Mouse (Mus musculus): Measurements from ENCODE around the gene Cdc27. TPM values are rescaled to one million over a fixed set of nuclear protein-coding genes. Genes with fewer than 3 reads are reported as not detected.
"Not testable (repeated sequence)": the region's sequence is repeated elsewhere in the genome, so short reads cannot be mapped to it uniquely, and the experiment has no call there.

The Cdc27 gene
- polyA plus RNA-seq, 1 experiment from 2014 or later, result 54.4 TPM

GRCm38 (mm10) chr11:104566097-104566496 is 15.7 kb upstream of the Cdc27 start:
- Histone ChIP-seq H3K36me3 (replicated peaks) (no peaks in the 10 kb centered on the region), H3K4me1 (no peaks in the 10 kb centered on the region), H3K9me3 (no peaks in the 10 kb centered on the region; the same call in 1 of the 2 replicates), H3K4me3 (no peak overlapping the region), H3K27ac (no peak overlapping the region), H3K27me3 (ENCODE audit: poor library complexity, severe bottlenecking) (peaks cover 12% of the 10 kb centered on the region; the same call in 1 of the 2 replicates)
- 91% methylated on average over 6 of the region's 6 CpGs for WGBS
- DNase-seq (ENCODE audit: extremely low spot score, low spot score), result no peak

GRCm38 (mm10) chr11:104565172-104565571 is 14.8 kb upstream of the Cdc27 start:
- WGBS, result 87% methylated on average over 9 of the region's 9 CpGs
- no peaks in the 10 kb centered on the region; the same call in 1 of the 2 replicates for H3K9me3 ChIP-seq
- peaks cover 5% of the 10 kb centered on the region; the same call in 1 of the 2 replicates for H3K27me3 ChIP-seq (ENCODE audit: poor library complexity, severe bottlenecking)
- H3K4me1 ChIP-seq, result no peaks in the 10 kb centered on the region
- H3K27ac ChIP-seq, result no peak overlapping the region
- no peak overlapping the region for H3K4me3 ChIP-seq
- H3K36me3 ChIP-seq (replicated peaks), result no peaks in the 10 kb centered on the region
- no peak for DNase-seq (ENCODE audit: extremely low spot score, low spot score)

- WGBS, result 83% methylated on average over 1 of the region's 1 CpGs
- Histone ChIP-seq H3K36me3 (replicated peaks) (no peaks in the 10 kb centered on the region), H3K9me3 (no peaks in the 10 kb centered on the region), H3K27ac (no peak overlapping the region), H3K4me1 (peaks cover 11% of the 10 kb centered on the region), H3K27me3 (ENCODE audit: poor library complexity, severe bottlenecking) (no peaks in the 10 kb centered on the region), H3K4me3 (no peak overlapping the region)
- no peak for DNase-seq (ENCODE audit: extremely low spot score, low spot score)
Measured at GRCm38 (mm10) chr11:104563496-104563895, 13.1 kb upstream of the Cdc27 start.

GRCm38 (mm10) chr11:104560971-104561370 is 10.6 kb upstream of the Cdc27 start:
- H3K4me1 ChIP-seq, result peaks cover 13% of the 10 kb centered on the region
- no peaks in the 10 kb centered on the region for H3K36me3 ChIP-seq (replicated peaks)
- 69% methylated on average over 2 of the region's 2 CpGs for WGBS
- H3K4me3 ChIP-seq, result no peak overlapping the region
- H3K9me3 ChIP-seq, result no peaks in the 10 kb centered on the region
- DNase-seq (ENCODE audit: extremely low spot score, low spot score), result no peak
- H3K27ac ChIP-seq, result no peak overlapping the region
- no peaks in the 10 kb centered on the region for H3K27me3 ChIP-seq (ENCODE audit: poor library complexity, severe bottlenecking)

- Histone ChIP-seq H3K9me3 (no peaks in the 10 kb centered on the region), H3K4me1 (peaks cover 13% of the 10 kb centered on the region), H3K4me3 (no peak overlapping the region), H3K36me3 (replicated peaks) (no peaks in the 10 kb centered on the region), H3K27ac (no peak overlapping the region), H3K27me3 (ENCODE audit: poor library complexity, severe bottlenecking) (no peaks in the 10 kb centered on the region)
- 65% methylated on average over 4 of the region's 4 CpGs for WGBS
- DNase-seq (ENCODE audit: extremely low spot score, low spot score), result no peak
Measured at GRCm38 (mm10) chr11:104558651-104559403, 8.4 kb upstream of the Cdc27 start.

- H3K9me3 ChIP-seq, result no peaks in the 10 kb centered on the region
- 0 out of 2 replicates have a peak, but pooled peaks cover 5% of the 10 kb centered on the region for H3K27me3 ChIP-seq (ENCODE audit: poor library complexity, severe bottlenecking)
- H3K36me3 ChIP-seq (replicated peaks), result no peaks in the 10 kb centered on the region
- H3K4me3 ChIP-seq, result no peak overlapping the region
- H3K27ac ChIP-seq, result no peak overlapping the region
- DNase-seq (ENCODE audit: extremely low spot score, low spot score), result no peak
- WGBS, result 89% methylated on average over 4 of the region's 4 CpGs
- peaks cover 13% of the 10 kb centered on the region for H3K4me1 ChIP-seq
Measured at GRCm38 (mm10) chr11:104558065-104558464, 7.6 kb upstream of the Cdc27 start.

- H3K27ac ChIP-seq, result peak overlapping the region; percentile 99
- peaks cover 28% of the 10 kb centered on the region for H3K36me3 ChIP-seq (replicated peaks)
- H3K9me3 ChIP-seq, result no peaks in the 10 kb centered on the region
- peak overlapping the region; percentile 76 for H3K4me3 ChIP-seq
- DNase-seq (ENCODE audit: extremely low spot score, low spot score), result peak; percentile 30
- peaks cover 22% of the 10 kb centered on the region for H3K4me1 ChIP-seq
- H3K27me3 ChIP-seq (ENCODE audit: poor library complexity, severe bottlenecking), result 0 out of 2 replicates have a peak, but pooled peaks cover 5% of the 10 kb centered on the region
- under 1% methylated on average over 53 of the region's 53 CpGs for WGBS
Measured at GRCm38 (mm10) chr11:104549438-104550405, 698 bp downstream of the Cdc27 start.

- 99% methylated on average over 3 of the region's 3 CpGs for WGBS
- Histone ChIP-seq H3K9me3 (no peaks in the 10 kb centered on the region), H3K4me3 (no peak overlapping the region), H3K27me3 (ENCODE audit: poor library complexity, severe bottlenecking) (no peaks in the 10 kb centered on the region), H3K27ac (no peak overlapping the region), H3K36me3 (replicated peaks) (peaks cover 44% of the 10 kb centered on the region), H3K4me1 (peaks cover 22% of the 10 kb centered on the region)
- DNase-seq (ENCODE audit: extremely low spot score, low spot score), result no peak
Measured at GRCm38 (mm10) chr11:104547502-104547901, 2.9 kb downstream of the Cdc27 start.

- 94% methylated on average over 2 of the region's 2 CpGs for WGBS
- no peak overlapping the region for H3K27ac ChIP-seq
- no peaks in the 10 kb centered on the region for H3K27me3 ChIP-seq (ENCODE audit: poor library complexity, severe bottlenecking)
- DNase-seq (ENCODE audit: extremely low spot score, low spot score), result no peak
- H3K9me3 ChIP-seq, result peaks cover 3% of the 10 kb centered on the region; the same call in 1 of the 2 replicates
- H3K36me3 ChIP-seq (replicated peaks), result peaks cover 68% of the 10 kb centered on the region
- no peak overlapping the region for H3K4me3 ChIP-seq
- peaks cover 17% of the 10 kb centered on the region for H3K4me1 ChIP-seq
Measured at GRCm38 (mm10) chr11:104544507-104544906, 5.9 kb downstream of the Cdc27 start.

GRCm38 (mm10) chr11:104543337-104543736 is 7.1 kb downstream of the Cdc27 start:
- 84% methylated on average over 2 of the region's 2 CpGs for WGBS
- not testable (repeated sequence) for H3K27me3 ChIP-seq (ENCODE audit: poor library complexity, severe bottlenecking); H3K9me3 ChIP-seq; H3K4me3 ChIP-seq; DNase-seq (ENCODE audit: extremely low spot score, low spot score); H3K4me1 ChIP-seq; H3K27ac ChIP-seq
- H3K36me3 ChIP-seq (replicated peaks), result peaks cover 75% of the 10 kb centered on the region

GRCm38 (mm10) chr11:104539811-104540210 is 10.6 kb downstream of the Cdc27 start:
- H3K4me1 ChIP-seq, result no peaks in the 10 kb centered on the region

GRCm38 (mm10) chr11:104537945-104538555 is 12.4 kb downstream of the Cdc27 start:
- Histone ChIP-seq H3K36me3 (replicated peaks) (peaks cover 71% of the 10 kb centered on the region), H3K4me1 (no peaks in the 10 kb centered on the region), H3K4me3 (no peak overlapping the region), H3K27ac (no peak overlapping the region), H3K27me3 (ENCODE audit: poor library complexity, severe bottlenecking) (no peaks in the 10 kb centered on the region), H3K9me3 (peaks cover 3% of the 10 kb centered on the region; the same call in 1 of the 2 replicates)
- 95% methylated on average over 2 of the region's 2 CpGs for WGBS
- DNase-seq (ENCODE audit: extremely low spot score, low spot score), result no peak

More at GRCm38 (mm10) chr11:104539811-104540210, 10.6 kb downstream of the Cdc27 start:
- Histone ChIP-seq H3K4me3 (no peak overlapping the region), H3K27me3 (ENCODE audit: poor library complexity, severe bottlenecking) (no peaks in the 10 kb centered on the region), H3K27ac (no peak overlapping the region), H3K36me3 (replicated peaks) (peaks cover 67% of the 10 kb centered on the region), H3K9me3 (peaks cover 3% of the 10 kb centered on the region; the same call in 1 of the 2 replicates)
- no peak for DNase-seq (ENCODE audit: extremely low spot score, low spot score)
- WGBS, result 96% methylated on average over 5 of the region's 5 CpGs
